ENCODE assay signal across 8 mouse cellular contexts in the genomic region with DNA sequence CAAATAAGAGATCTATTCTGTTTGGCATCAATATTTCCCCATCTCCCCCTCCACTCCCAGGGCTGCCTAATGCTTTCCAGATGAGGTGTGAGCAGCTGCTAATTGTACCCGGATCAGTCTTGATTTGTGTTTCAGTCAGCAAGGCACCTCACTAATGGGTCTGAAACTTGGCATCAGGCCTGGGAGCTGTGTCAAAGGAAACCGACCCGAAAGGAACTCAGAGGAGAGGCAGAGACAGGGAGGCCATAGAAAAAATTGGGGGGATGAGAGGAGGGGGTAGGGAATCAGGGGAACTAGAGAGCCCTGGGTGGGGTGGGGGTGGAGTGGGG. TPM values are rescaled to one million over a fixed set of nuclear protein-coding genes. Genes with fewer than 3 reads are reported as not detected.
DNase-seq lines count a peak whose midpoint lies in the region; ATAC-seq lines count a peak whose summit lies in the region.

No protein-coding gene starts in this region.

- WGBS in heart, embryonic 15.5 days: 12% methylated on average over 3 of the region's 3 CpGs
- under 1% methylated on average over 3 of the region's 3 CpGs for WGBS in limb, embryonic 13.5 days
- WGBS in stomach, embryonic 16.5 days: 13% methylated on average over 3 of the region's 3 CpGs

- H3K4me1 ChIP-seq in heart, embryonic 15.5 days (replicated peaks): peaks cover 22% of the 10 kb centered on the region
- peaks cover 90% of the 10 kb centered on the region for H3K4me1 ChIP-seq in limb, embryonic 13.5 days
- peaks cover 16% of the 10 kb centered on the region for H3K4me1 ChIP-seq in stomach, embryonic 16.5 days (ENCODE audit: control insufficient read depth, insufficient read depth, low read length)

- no peak overlapping the region for H3K4me3 ChIP-seq in heart, embryonic 15.5 days
- peak overlapping the region; percentile 15 for H3K4me3 ChIP-seq in limb, embryonic 13.5 days
- no peak overlapping the region for H3K4me3 ChIP-seq in stomach, embryonic 16.5 days (replicated peaks; ENCODE audit: low read length)

- H3K36me3 ChIP-seq in heart, embryonic 15.5 days: no peaks in the 10 kb centered on the region
- no peaks in the 10 kb centered on the region for H3K36me3 ChIP-seq in limb, embryonic 13.5 days
- H3K36me3 ChIP-seq in stomach, embryonic 16.5 days (ENCODE audit: control insufficient read depth, insufficient read depth, low read length): no peaks in the 10 kb centered on the region

- ATAC-seq in heart, embryonic 15.5 days (replicated peaks; ENCODE audit: insufficient number of reproducible peaks, insufficient read depth, low FRiP score, low read depth): 0 out of 2 replicates have a peak, but pooled peaks have one; percentile 2
- peak; percentile 73 for ATAC-seq in limb, embryonic 13.5 days (ENCODE audit: low FRiP score, low read depth)
- peak; percentile 35; the same call in 1 of the 2 replicates for ATAC-seq in stomach, embryonic 16.5 days (ENCODE audit: insufficient read depth, low FRiP score)

- no peaks in the 10 kb centered on the region for H3K27me3 ChIP-seq in heart, embryonic 15.5 days
- no peaks in the 10 kb centered on the region for H3K27me3 ChIP-seq in limb, embryonic 13.5 days
- no peaks in the 10 kb centered on the region for H3K27me3 ChIP-seq in stomach, embryonic 16.5 days (ENCODE audit: control insufficient read depth, insufficient read depth, low read length)

- no peak overlapping the region for H3K4me2 ChIP-seq in heart, embryonic 15.5 days
- peak overlapping the region; percentile 54 for H3K4me2 ChIP-seq in limb, embryonic 13.5 days (replicated peaks)
- peak overlapping the region; percentile 32 for H3K4me2 ChIP-seq in stomach, embryonic 16.5 days (ENCODE audit: low read depth, low read length)

- H3K9me3 ChIP-seq in heart, embryonic 15.5 days (replicated peaks): no peaks in the 10 kb centered on the region
- no peaks in the 10 kb centered on the region for H3K9me3 ChIP-seq in limb, embryonic 13.5 days
- no peaks in the 10 kb centered on the region for H3K9me3 ChIP-seq in stomach, embryonic 16.5 days (replicated peaks; ENCODE audit: control insufficient read depth, low read length)

- peak; percentile 42 for DNase-seq in adrenal gland, postnatal 10 days
- no peak for DNase-seq in adrenal gland, adult 2 months
- DNase-seq in embryo, embryonic 11 days: peak; percentile 78
- DNase-seq in thymus, postnatal 4 days: no peak
- no peak for DNase-seq in adrenal gland, postnatal 25 days

- no peak overlapping the region for H3K9ac ChIP-seq in heart, embryonic 15.5 days
- no peak overlapping the region for H3K9ac ChIP-seq in limb, embryonic 13.5 days
- H3K9ac ChIP-seq in stomach, embryonic 16.5 days (ENCODE audit: low read length): 0 out of 2 replicates have a peak overlapping the region, but pooled peaks have one; percentile 38

- H3K27ac ChIP-seq in heart, embryonic 15.5 days: peak overlapping the region; percentile 75
- H3K27ac ChIP-seq in limb, embryonic 13.5 days: peak overlapping the region; percentile 96
- H3K27ac ChIP-seq in stomach, embryonic 16.5 days (ENCODE audit: low read length): peak overlapping the region; percentile 75

RNA-seq across cellular contexts. Expression of a gene that starts 57.1 kb away (rescaled TPM):
- 10 to 100 TPM; 33.5 to 35.9 TPM for total RNA-seq in adrenal gland, postnatal 10 days (2021)
- total RNA-seq in adrenal gland, adult 2 months (2021): 10 to 100 TPM; 46.3 to 52.1 TPM
- polyA plus RNA-seq in adrenal gland, adult 2 months (2012; rRNA removed): 73.4 and 94.6 TPM in 2 replicates
- 7.7 and 14.0 TPM in 2 replicates for polyA plus RNA-seq in heart, embryonic 15.5 days (2015; fragmentation: Nextera tagmentation; extraction: Ambion mirVana)
- polyA plus RNA-seq in limb, embryonic 13.5 days (2015; fragmentation: Nextera tagmentation; extraction: Ambion mirVana): 58.7 and 63.5 TPM in 2 replicates
- polyA plus RNA-seq in stomach, embryonic 16.5 days (2015; fragmentation: Nextera tagmentation; extraction: Ambion mirVana): 16.9 and 17.9 TPM in 2 replicates
- total RNA-seq in adrenal gland, postnatal 25 days (2021): 55.9 and 68.4 TPM in 2 replicates

Comparison
In these comparisons a context has a peak if more than half of its experiments do, and no peak if none do; other contexts are left out.
1. DNase-seq: peak in adrenal gland, postnatal 10 days (single experiment) and embryo, embryonic 11 days (single experiment); none in adrenal gland, adult 2 months (single experiment), thymus, postnatal 4 days (single experiment) and adrenal gland, postnatal 25 days (single experiment).
2. ATAC-seq: peak in every context shown above with its lines; median percentile 73 in limb, embryonic 13.5 days; 35 in stomach, embryonic 16.5 days; 2 in heart, embryonic 15.5 days.
3. Peak in every context shown above with its lines, with median percentiles within 50 percentile points of each other: H3K27ac ChIP-seq.